Mouse (Mus musculus): ENCODE measurements around the gene Nek5. TPM values are rescaled to one million over a fixed set of nuclear protein-coding genes. Genes with fewer than 3 reads are reported as not detected.

Gene Nek5
- total RNA-seq, 2 experiments from 2014 or later = not detected

- H3K27ac ChIP-seq = no peak overlapping the region
- no peak for TF ChIP-seq CTCF (IDR thresholded peaks at IDR 0.05)
- intact Hi-C loops (cut with DNase I) = loop anchor here (2.0 to 5.0 kb wide), 2 partner anchors 106 to 336 kb away; partner anchors contain the start of genes Nek3 and Slc25a15
- H3K4me3 ChIP-seq = peak overlapping the region; percentile 69
- DNase-seq (ENCODE audit: extremely low spot score in 1 of 2, low spot score in 2 of 2) = no peak
These were observed 63.7 kb downstream of the Nek5 start for GRCm38 (mm10) chr8:22061126-22061525.

GRCm38 (mm10) chr8:22060446-22060889, 64.4 kb downstream of the Nek5 start, which contains the start of gene Alg11:
Gene Alg11 (plus strand): TSS chr8:22060721.
- peak within 1 kb of the TSS; percentile 69 for H3K4me3 ChIP-seq
- no peak for TF ChIP-seq CTCF (IDR thresholded peaks at IDR 0.05)
- peak within 1 kb of the TSS; percentile 66 for H3K27ac ChIP-seq
- DNase-seq (ENCODE audit: extremely low spot score in 1 of 2, low spot score in 2 of 2) = peak; percentile 93 to 98
- intact Hi-C loops (cut with DNase I) = loop anchor here (2.0 to 5.0 kb wide), 2 partner anchors 106 to 337 kb away; partner anchors contain the start of genes Nek3 and Slc25a15

- intact Hi-C loops (cut with DNase I) = loop anchor here (2.0 to 5.0 kb wide), 2 partner anchors 107 to 337 kb away; partner anchors contain the start of genes Nek3 and Slc25a15
These were observed 64.9 kb downstream of the Nek5 start, which contains the start of gene Atp7b for GRCm38 (mm10) chr8:22059821-22060445. Gene Atp7b (minus strand): TSS chr8:22060305.

GRCm38 (mm10) chr8:22059153-22059738, 65.6 kb downstream of the Nek5 start:
- TF ChIP-seq CTCF (IDR thresholded peaks at IDR 0.05) = no peak
- no peak for DNase-seq (ENCODE audit: extremely low spot score in 1 of 2, low spot score in 2 of 2)
- peak overlapping the region; percentile 69 for H3K4me3 ChIP-seq
- H3K27ac ChIP-seq = no peak overlapping the region
- intact Hi-C loops (cut with DNase I) = no loop called here

More at GRCm38 (mm10) chr8:22059821-22060445, 64.9 kb downstream of the Nek5 start, which contains the start of gene Atp7b:
- peak within 1 kb of the TSS; percentile 66 for H3K27ac ChIP-seq
- TF ChIP-seq CTCF (IDR thresholded peaks at IDR 0.05) = no peak
- H3K4me3 ChIP-seq = peak within 1 kb of the TSS; percentile 69
- no peak for DNase-seq (ENCODE audit: extremely low spot score in 1 of 2, low spot score in 2 of 2)

- no peak for TF ChIP-seq CTCF (IDR thresholded peaks at IDR 0.05)
- intact Hi-C loops (cut with DNase I) = no loop called here
- H3K4me3 ChIP-seq = no peak overlapping the region
- no peak for DNase-seq (ENCODE audit: extremely low spot score in 1 of 2, low spot score in 2 of 2)
- no peak overlapping the region for H3K27ac ChIP-seq
These were observed 66.5 kb downstream of the Nek5 start for GRCm38 (mm10) chr8:22058368-22058767.

- intact Hi-C loops (cut with DNase I) = no loop called here
These were observed 68.0 kb downstream of the Nek5 start for GRCm38 (mm10) chr8:22056850-22057249.

GRCm38 (mm10) chr8:22055492-22055877, 69.4 kb downstream of the Nek5 start:
- no peak for DNase-seq (ENCODE audit: extremely low spot score in 1 of 2, low spot score in 2 of 2)
- Histone ChIP-seq H3K4me3 (no peak overlapping the region), H3K27ac (no peak overlapping the region)
- intact Hi-C loops (cut with DNase I) = no loop called here
- TF ChIP-seq CTCF (IDR thresholded peaks at IDR 0.05) = no peak

More at GRCm38 (mm10) chr8:22056850-22057249, 68.0 kb downstream of the Nek5 start:
- DNase-seq (ENCODE audit: extremely low spot score in 1 of 2, low spot score in 2 of 2) = no peak
- Histone ChIP-seq H3K27ac (no peak overlapping the region), H3K4me3 (no peak overlapping the region)
- no peak for TF ChIP-seq CTCF (IDR thresholded peaks at IDR 0.05)

GRCm38 (mm10) chr8:22054674-22055491, 70.0 kb downstream of the Nek5 start:
- no peak overlapping the region for H3K27ac ChIP-seq
- no peak for DNase-seq (ENCODE audit: extremely low spot score in 1 of 2, low spot score in 2 of 2)
- intact Hi-C loops (cut with DNase I) = no loop called here
- H3K4me3 ChIP-seq = no peak overlapping the region
- no peak for TF ChIP-seq CTCF (IDR thresholded peaks at IDR 0.05)

GRCm38 (mm10) chr8:22047699-22048464, 77.0 kb downstream of the Nek5 start:
- TF ChIP-seq CTCF (IDR thresholded peaks at IDR 0.05) = peak; percentile 57
- Histone ChIP-seq H3K4me3 (no peak overlapping the region), H3K27ac (no peak overlapping the region)
- intact Hi-C loops (cut with DNase I) = loop anchor here (5.0 kb wide), 1 partner anchor 56 kb away; no protein-coding TSS in a partner anchor
- DNase-seq (ENCODE audit: extremely low spot score in 1 of 2, low spot score in 2 of 2) = peak in 1 of 2 experiments; percentile 25

- no peak overlapping the region for H3K27ac ChIP-seq
- TF ChIP-seq CTCF (IDR thresholded peaks at IDR 0.05) = no peak
- DNase-seq (ENCODE audit: extremely low spot score in 1 of 2, low spot score in 2 of 2) = no peak
- no peak overlapping the region for H3K4me3 ChIP-seq
- intact Hi-C loops (cut with DNase I) = no loop called here
These were observed 81.1 kb downstream of the Nek5 start for GRCm38 (mm10) chr8:22043706-22044105.

GRCm38 (mm10) chr8:22042515-22042914, 82.3 kb downstream of the Nek5 start:
- Histone ChIP-seq H3K4me3 (no peak overlapping the region), H3K27ac (no peak overlapping the region)
- no peak for DNase-seq (ENCODE audit: extremely low spot score in 1 of 2, low spot score in 2 of 2)
- no peak for TF ChIP-seq CTCF (IDR thresholded peaks at IDR 0.05)
- intact Hi-C loops (cut with DNase I) = no loop called here
